Mouse (Mus musculus): ENCODE results near the gene Olfr190. TPM values are rescaled to one million over a fixed set of nuclear protein-coding genes. Genes with fewer than 3 reads are reported as not detected.
"Not testable (repeated sequence)": the region's sequence is repeated elsewhere in the genome, so short reads cannot be mapped to it uniquely, and the experiment has no call there.

Olfr190 gene
- not detected in 2 replicates for polyA plus RNA-seq (2014; fragmentation: Nextera tagmentation; extraction: Ambion mirVana)

DNA sequence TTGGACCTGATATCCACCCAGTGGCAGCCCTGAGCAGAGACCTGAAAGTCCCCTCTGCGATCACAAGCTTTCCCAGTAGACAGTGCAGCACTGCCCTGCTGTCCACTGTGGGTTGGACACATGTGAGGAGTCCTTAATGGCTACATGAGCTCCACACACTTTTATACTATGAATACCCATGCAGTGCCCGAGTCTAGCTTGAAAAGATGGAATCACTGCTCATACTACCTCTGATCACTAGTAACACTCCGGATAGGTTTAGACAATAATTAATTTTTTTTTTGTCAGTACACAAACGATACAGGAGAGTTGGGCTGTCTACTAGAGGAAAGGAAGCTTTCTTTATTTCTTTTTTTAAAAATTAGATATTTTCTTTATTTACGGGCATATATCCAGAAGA is at the start of gene Olfr190:
Olfr190 (minus strand) TSS at position 101 of the 400 bp plus-strand sequence.
- H3K4me1 ChIP-seq (replicated peaks; ENCODE audit: control insufficient read depth, insufficient read depth, low read length) = no peaks in the 10 kb centered on the region
- no peak within 1 kb of the TSS for H3K9ac ChIP-seq (ENCODE audit: low read depth, low read length)
- no peaks in the 10 kb centered on the region for H3K36me3 ChIP-seq (ENCODE audit: control insufficient read depth, insufficient read depth, low read length)
- no peak for ATAC-seq (replicated peaks; ENCODE audit: low FRiP score)
- 83% methylated on average over 5 of the region's 5 CpGs for WGBS
- no peak within 1 kb of the TSS for H3K27ac ChIP-seq (ENCODE audit: low read depth, low read length)
- no peak within 1 kb of the TSS for H3K4me2 ChIP-seq
- no peak within 1 kb of the TSS for H3K4me3 ChIP-seq (ENCODE audit: low read depth, low read length)
- no peaks in the 10 kb centered on the region for H3K27me3 ChIP-seq (replicated peaks; ENCODE audit: control insufficient read depth, insufficient read depth, low read length)
- no peaks in the 10 kb centered on the region for H3K9me3 ChIP-seq (ENCODE audit: control insufficient read depth, low read length)
- DNase-seq (ENCODE audit: low spot score) = no peak

DNA sequence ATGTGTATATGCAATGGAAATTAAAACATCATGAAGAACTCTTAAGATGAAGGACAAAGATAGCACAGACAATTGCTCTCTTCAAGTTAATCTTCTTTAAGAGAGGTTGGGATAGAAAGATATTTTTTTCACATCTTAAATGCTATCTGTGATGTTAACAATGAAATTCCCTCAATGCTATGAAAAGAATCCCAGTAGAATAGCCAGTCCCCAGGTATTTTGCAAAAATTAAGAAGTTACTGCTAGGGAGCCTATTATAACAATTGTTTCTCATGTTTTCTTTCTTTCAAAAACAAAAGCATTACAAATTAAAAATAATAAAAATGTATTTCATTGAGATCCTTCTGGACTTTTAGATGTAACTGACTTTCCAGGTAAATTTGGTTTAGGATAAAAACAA is 43.2 kb upstream of the Olfr190 start, which contains the start of gene Olfr194:
Olfr194 (minus strand) TSS at position 101 of the 400 bp plus-strand sequence.
- Histone ChIP-seq H3K27me3 (replicated peaks; ENCODE audit: control insufficient read depth, insufficient read depth, low read length) (no peaks in the 10 kb centered on the region), H3K27ac (ENCODE audit: low read depth, low read length) (no peak within 1 kb of the TSS), H3K4me2 (no peak within 1 kb of the TSS), H3K4me3 (ENCODE audit: low read depth, low read length) (no peak within 1 kb of the TSS), H3K36me3 (ENCODE audit: control insufficient read depth, insufficient read depth, low read length) (no peaks in the 10 kb centered on the region), H3K4me1 (replicated peaks; ENCODE audit: control insufficient read depth, insufficient read depth, low read length) (no peaks in the 10 kb centered on the region), H3K9me3 (ENCODE audit: control insufficient read depth, low read length) (no peaks in the 10 kb centered on the region), H3K9ac (ENCODE audit: low read depth, low read length) (no peak within 1 kb of the TSS)
- ATAC-seq (replicated peaks; ENCODE audit: low FRiP score) (no peak), DNase-seq (ENCODE audit: low spot score) (no peak)

DNA sequence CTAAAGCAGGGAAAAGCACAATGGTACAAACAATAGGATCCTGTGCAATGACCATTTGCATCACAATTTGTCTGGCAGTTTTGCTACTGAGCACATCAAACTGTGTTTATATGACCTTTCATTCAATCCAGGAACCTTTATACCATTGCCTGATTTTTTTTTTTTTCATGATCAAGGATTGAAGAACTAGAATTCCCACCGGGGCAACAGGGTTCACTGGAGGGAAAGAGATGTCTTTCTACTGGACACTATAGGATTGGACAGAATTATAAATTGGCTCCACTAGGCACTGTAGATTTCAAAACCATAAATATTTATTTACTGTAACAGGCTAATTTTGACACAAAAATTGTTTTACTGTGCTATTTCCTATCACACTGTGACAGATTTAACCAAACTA is 34.0 kb upstream of the Olfr190 start, which contains the start of gene Olfr193:
Olfr193 (minus strand) TSS at position 101 of the 400 bp plus-strand sequence.
- Histone ChIP-seq H3K4me1 (replicated peaks; ENCODE audit: control insufficient read depth, insufficient read depth, low read length) (no peaks in the 10 kb centered on the region), H3K9ac (ENCODE audit: low read depth, low read length) (no peak within 1 kb of the TSS), H3K36me3 (ENCODE audit: control insufficient read depth, insufficient read depth, low read length) (no peaks in the 10 kb centered on the region), H3K9me3 (ENCODE audit: control insufficient read depth, low read length) (no peaks in the 10 kb centered on the region), H3K27ac (ENCODE audit: low read depth, low read length) (no peak within 1 kb of the TSS), H3K4me3 (ENCODE audit: low read depth, low read length) (no peak within 1 kb of the TSS), H3K27me3 (replicated peaks; ENCODE audit: control insufficient read depth, insufficient read depth, low read length) (no peaks in the 10 kb centered on the region), H3K4me2 (no peak within 1 kb of the TSS)
- WGBS = 77% methylated on average over 1 of the region's 1 CpGs
- no peak for ATAC-seq (replicated peaks; ENCODE audit: low FRiP score)
- no peak for DNase-seq (ENCODE audit: low spot score)

DNA sequence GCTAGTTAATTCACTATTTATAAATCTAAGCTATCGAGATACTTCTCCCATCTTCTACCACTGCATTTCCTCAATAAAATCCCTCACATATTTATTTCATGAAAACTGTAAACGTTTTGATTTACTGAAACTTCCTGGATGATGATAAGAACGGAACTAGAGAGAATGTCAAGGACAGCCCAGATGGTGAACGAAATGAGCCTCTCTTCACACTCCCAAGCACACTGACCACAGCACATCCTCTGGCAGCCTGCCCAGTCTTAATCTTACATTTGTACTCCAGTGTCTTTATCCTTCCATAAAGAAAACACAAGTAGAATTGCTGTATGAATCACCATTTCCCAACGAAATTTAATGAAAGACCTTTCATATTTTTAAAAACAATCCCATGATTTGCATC is 30.7 kb upstream of the Olfr190 start:
- not testable (repeated sequence) for H3K27ac ChIP-seq (ENCODE audit: low read depth, low read length); H3K9ac ChIP-seq (ENCODE audit: low read depth, low read length); H3K4me2 ChIP-seq; H3K4me3 ChIP-seq (ENCODE audit: low read depth, low read length); H3K27me3 ChIP-seq (replicated peaks; ENCODE audit: control insufficient read depth, insufficient read depth, low read length); DNase-seq (ENCODE audit: low spot score); H3K9me3 ChIP-seq (ENCODE audit: control insufficient read depth, low read length); H3K36me3 ChIP-seq (ENCODE audit: control insufficient read depth, insufficient read depth, low read length); ATAC-seq (replicated peaks; ENCODE audit: low FRiP score); H3K4me1 ChIP-seq (replicated peaks; ENCODE audit: control insufficient read depth, insufficient read depth, low read length)
- WGBS = 48% methylated on average over 5 of the region's 5 CpGs

DNA sequence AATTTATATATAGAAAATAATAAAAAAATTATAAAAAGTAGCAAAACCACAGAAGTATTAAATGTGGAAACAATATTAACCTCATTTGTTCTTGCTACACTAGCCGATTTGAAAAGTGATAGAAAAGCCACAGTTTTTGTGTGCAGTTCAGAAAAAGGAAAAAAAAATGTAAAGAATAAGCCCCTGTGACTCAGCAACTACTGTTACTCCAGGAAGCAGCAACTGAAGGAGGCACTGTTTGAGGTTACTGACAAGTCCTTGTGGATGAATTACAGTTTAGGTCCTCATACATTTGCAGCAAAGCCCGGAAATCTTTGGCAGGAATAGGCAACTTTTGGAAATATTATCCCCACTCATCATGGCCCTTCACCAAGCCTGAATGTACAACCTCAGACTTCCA is 27.5 kb upstream of the Olfr190 start:
- Histone ChIP-seq H3K9ac (ENCODE audit: low read depth, low read length) (no peak overlapping the region), H3K4me1 (replicated peaks; ENCODE audit: control insufficient read depth, insufficient read depth, low read length) (no peaks in the 10 kb centered on the region), H3K27me3 (replicated peaks; ENCODE audit: control insufficient read depth, insufficient read depth, low read length) (no peaks in the 10 kb centered on the region), H3K9me3 (ENCODE audit: control insufficient read depth, low read length) (no peaks in the 10 kb centered on the region), H3K4me3 (ENCODE audit: low read depth, low read length) (no peak overlapping the region), H3K4me2 (no peak overlapping the region), H3K27ac (ENCODE audit: low read depth, low read length) (no peak overlapping the region), H3K36me3 (ENCODE audit: control insufficient read depth, insufficient read depth, low read length) (no peaks in the 10 kb centered on the region)
- WGBS = 71% methylated on average over 2 of the region's 2 CpGs
- ATAC-seq (replicated peaks; ENCODE audit: low FRiP score) = no peak
- no peak for DNase-seq (ENCODE audit: low spot score)

DNA sequence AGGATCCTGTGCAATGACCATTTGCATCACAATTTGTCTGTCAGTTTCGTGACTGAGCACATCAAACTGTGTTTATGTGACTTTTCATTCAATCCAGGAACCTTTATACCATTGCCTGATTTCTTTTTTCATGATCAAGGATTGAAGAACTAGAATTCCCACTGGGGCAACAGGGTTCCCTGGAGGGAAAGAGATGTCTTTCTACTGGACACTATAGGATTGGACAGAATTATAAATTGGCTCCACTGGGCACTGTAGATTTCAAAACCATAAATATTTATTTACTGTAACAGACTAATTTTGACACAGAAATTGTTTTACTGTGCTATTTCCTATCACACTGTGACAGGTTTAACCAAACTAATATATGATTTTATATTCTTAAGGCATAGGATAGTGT is 11.9 kb upstream of the Olfr190 start, which contains the start of gene Olfr191:
Olfr191 (minus strand) TSS at position 101 of the 400 bp plus-strand sequence.
- WGBS = 47% methylated on average over 1 of the region's 1 CpGs
- H3K9me3 ChIP-seq (ENCODE audit: control insufficient read depth, low read length); H3K9ac ChIP-seq (ENCODE audit: low read depth, low read length); ATAC-seq (replicated peaks; ENCODE audit: low FRiP score); DNase-seq (ENCODE audit: low spot score); H3K4me2 ChIP-seq; H3K27me3 ChIP-seq (replicated peaks; ENCODE audit: control insufficient read depth, insufficient read depth, low read length); H3K36me3 ChIP-seq (ENCODE audit: control insufficient read depth, insufficient read depth, low read length); H3K4me1 ChIP-seq (replicated peaks; ENCODE audit: control insufficient read depth, insufficient read depth, low read length); H3K27ac ChIP-seq (ENCODE audit: low read depth, low read length); H3K4me3 ChIP-seq (ENCODE audit: low read depth, low read length): not testable (repeated sequence)

DNA sequence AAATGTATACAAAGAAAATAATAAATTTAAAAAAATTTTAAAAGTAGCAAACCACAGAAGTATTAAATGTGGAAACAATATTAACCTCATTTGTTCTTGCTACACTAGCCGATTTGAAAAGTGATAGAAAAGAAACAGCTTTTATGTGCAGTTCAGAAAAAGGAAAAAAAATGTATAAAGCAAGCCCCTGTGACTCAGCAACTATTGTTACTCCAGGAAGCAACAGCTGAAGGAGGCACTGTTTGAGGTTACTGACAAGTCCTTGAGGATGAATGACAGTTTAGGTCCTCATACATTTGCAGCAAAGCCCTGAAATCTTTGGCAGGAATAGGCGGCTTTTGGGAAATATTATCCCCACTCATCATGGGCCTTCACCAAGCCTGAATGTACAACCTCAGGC is 3.3 kb upstream of the Olfr190 start:
- H3K4me2 ChIP-seq; H3K9ac ChIP-seq (ENCODE audit: low read depth, low read length); H3K36me3 ChIP-seq (ENCODE audit: control insufficient read depth, insufficient read depth, low read length); H3K27ac ChIP-seq (ENCODE audit: low read depth, low read length); H3K27me3 ChIP-seq (replicated peaks; ENCODE audit: control insufficient read depth, insufficient read depth, low read length); DNase-seq (ENCODE audit: low spot score); H3K9me3 ChIP-seq (ENCODE audit: control insufficient read depth, low read length); H3K4me3 ChIP-seq (ENCODE audit: low read depth, low read length); ATAC-seq (replicated peaks; ENCODE audit: low FRiP score); H3K4me1 ChIP-seq (replicated peaks; ENCODE audit: control insufficient read depth, insufficient read depth, low read length): not testable (repeated sequence)
- WGBS = 78% methylated on average over 2 of the region's 2 CpGs

DNA sequence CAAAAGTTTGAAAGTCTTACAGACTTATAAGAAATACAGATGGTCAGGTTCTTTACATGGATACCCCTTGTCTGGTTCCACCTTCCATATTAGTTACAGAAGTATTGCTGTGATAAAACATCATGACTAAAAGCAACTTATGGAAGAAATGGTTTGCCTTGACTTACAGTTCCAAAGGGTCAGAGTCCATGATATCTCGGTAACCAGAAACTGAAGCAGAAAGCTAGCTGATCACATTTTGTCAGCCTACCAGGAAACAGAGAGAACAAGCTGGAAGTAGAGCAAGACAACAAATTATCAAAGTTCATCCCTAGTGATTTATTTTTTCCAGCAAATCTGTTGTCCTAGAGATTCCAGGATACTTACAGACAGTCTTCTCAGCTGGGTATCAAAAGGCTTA is 4.3 kb downstream of the Olfr190 start:
- DNase-seq (ENCODE audit: low spot score) (no peak), ATAC-seq (replicated peaks; ENCODE audit: low FRiP score) (no peak)
- Histone ChIP-seq H3K9ac (ENCODE audit: low read depth, low read length) (no peak overlapping the region), H3K4me3 (ENCODE audit: low read depth, low read length) (no peak overlapping the region), H3K4me2 (no peak overlapping the region), H3K27me3 (replicated peaks; ENCODE audit: control insufficient read depth, insufficient read depth, low read length) (no peaks in the 10 kb centered on the region), H3K36me3 (ENCODE audit: control insufficient read depth, insufficient read depth, low read length) (no peaks in the 10 kb centered on the region), H3K4me1 (replicated peaks; ENCODE audit: control insufficient read depth, insufficient read depth, low read length) (no peaks in the 10 kb centered on the region), H3K27ac (ENCODE audit: low read depth, low read length) (no peak overlapping the region), H3K9me3 (ENCODE audit: control insufficient read depth, low read length) (no peaks in the 10 kb centered on the region)
- 74% methylated on average over 1 of the region's 1 CpGs for WGBS

DNA sequence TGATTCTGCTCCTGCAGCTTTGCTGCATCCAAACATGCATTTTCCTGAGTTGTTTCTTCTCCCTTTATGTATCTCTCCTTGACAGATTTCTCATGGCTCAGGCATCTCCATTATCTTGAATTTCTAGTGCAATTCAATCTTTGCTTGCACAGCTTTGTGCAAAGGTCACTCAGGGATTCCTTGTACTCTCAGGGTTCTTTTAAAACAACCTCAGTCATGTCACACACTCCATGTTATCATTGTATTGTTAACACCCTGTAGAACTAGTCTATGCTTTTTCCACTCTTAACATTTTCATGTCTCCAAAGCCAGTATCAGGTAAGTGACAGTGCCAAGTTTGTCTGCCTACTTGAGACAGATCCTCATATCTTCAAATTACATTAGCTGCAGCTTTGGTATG is 6.0 kb downstream of the Olfr190 start:
- no peak for ATAC-seq (replicated peaks; ENCODE audit: low FRiP score)

More for the DNA sequence above, 6.0 kb downstream of the Olfr190 start:
- Histone ChIP-seq H3K36me3 (ENCODE audit: control insufficient read depth, insufficient read depth, low read length) (no peaks in the 10 kb centered on the region), H3K4me2 (no peak overlapping the region), H3K4me3 (ENCODE audit: low read depth, low read length) (no peak overlapping the region), H3K9ac (ENCODE audit: low read depth, low read length) (no peak overlapping the region), H3K27me3 (replicated peaks; ENCODE audit: control insufficient read depth, insufficient read depth, low read length) (no peaks in the 10 kb centered on the region), H3K4me1 (replicated peaks; ENCODE audit: control insufficient read depth, insufficient read depth, low read length) (no peaks in the 10 kb centered on the region), H3K27ac (ENCODE audit: low read depth, low read length) (no peak overlapping the region), H3K9me3 (ENCODE audit: control insufficient read depth, low read length) (no peaks in the 10 kb centered on the region)
- DNase-seq (ENCODE audit: low spot score) = no peak
